Mouse (Mus musculus): ENCODE data around the gene Glis3. TPM values are rescaled to one million over a fixed set of nuclear protein-coding genes. Genes with fewer than 3 reads are reported as not detected.

The Glis3 gene
- total RNA-seq, 1 experiment from 2014 or later = 13.5 TPM

- no peak for DNase-seq
These were observed 24.7 kb downstream of the Glis3 start for GRCm38 (mm10) chr19:28655166-28655565.

DNA sequence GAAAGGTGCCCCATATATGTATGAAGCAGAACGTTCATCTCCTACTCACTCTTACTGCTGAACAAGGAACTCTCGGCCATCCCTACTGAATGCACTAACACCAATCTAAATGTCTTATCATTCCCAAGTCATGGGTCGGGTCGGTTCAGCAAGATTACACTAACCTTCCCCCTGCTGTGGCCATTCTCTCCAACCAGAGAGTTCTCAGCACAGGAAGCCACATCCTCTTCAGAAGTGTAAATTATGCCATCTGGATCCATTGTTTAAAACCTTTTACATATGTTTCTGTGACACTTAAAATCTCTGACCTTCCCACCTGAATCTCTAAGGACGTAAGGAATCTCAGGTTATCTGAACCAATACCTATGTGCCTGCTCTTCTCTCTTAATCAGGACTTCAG lies 29.0 kb downstream of the Glis3 start:
- no peak for DNase-seq

DNA sequence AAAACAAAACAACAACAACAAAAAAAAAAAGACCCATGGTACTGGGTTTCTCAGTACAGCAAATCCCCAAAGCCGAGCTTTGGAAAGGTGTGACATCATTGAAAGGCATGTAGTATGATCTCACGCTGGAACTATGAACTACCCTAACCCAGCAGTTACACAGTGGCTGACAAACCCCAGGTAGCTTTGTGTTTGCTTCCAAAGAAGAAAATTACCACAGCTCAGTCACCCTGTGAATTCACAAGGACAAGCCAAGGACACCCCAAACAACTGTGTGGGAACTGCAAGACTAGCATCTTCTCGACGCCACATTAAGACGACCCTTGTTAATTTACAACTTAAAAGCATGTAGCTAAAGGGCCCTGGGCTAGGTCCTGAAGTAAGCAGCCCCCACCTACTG lies 30.4 kb downstream of the Glis3 start:
- no peak for DNase-seq

- DNase-seq = no peak
These were observed 31.0 kb downstream of the Glis3 start for GRCm38 (mm10) chr19:28648881-28649280.

GRCm38 (mm10) chr19:28647424-28647823 lies 32.5 kb downstream of the Glis3 start:
- DNase-seq = no peak

DNA sequence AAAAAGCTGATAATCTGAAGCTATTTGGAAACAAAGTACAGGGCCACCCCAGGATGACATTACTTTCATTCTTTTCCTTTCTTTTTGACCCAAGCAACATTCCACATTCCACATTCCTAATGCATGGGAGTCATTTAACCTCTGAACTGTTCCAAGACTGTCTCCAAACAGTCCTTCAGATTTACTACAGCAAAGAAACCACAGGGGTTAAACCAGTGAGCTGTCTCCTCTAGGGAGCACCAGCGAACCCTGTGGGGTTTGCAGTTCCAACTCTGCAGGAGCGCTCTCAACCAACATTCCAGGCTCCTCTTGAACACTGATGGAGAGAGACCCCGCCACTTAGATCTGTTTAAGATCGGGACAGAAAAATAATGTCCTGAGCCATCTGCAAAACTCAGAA lies 33.6 kb downstream of the Glis3 start:
- DNase-seq = no peak

DNA sequence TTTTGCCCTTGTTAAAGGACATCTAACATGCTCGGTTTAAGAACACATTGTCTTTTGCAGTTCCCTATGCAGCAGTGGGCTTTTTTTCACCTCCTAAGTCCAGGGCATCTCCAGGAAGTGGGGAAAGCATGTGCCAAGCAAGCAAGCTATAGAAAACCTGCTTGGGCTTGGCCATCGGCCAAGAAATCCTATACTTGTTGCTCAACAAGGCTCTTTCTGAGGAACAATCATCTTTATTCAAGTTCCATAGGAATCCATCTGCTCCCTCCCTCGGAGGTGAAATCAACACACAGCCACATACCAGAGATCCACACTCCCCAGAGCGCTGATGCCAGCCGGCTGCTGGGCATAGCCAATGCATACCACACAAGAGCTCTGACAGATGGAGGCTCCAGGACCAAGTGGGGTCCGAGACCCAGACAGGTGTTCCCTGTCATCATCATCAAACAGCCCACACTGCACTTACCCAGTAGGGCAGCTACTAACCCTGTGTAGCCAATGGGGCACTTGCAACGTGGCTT lies 39.0 kb downstream of the Glis3 start:
- DNase-seq = no peak

DNA sequence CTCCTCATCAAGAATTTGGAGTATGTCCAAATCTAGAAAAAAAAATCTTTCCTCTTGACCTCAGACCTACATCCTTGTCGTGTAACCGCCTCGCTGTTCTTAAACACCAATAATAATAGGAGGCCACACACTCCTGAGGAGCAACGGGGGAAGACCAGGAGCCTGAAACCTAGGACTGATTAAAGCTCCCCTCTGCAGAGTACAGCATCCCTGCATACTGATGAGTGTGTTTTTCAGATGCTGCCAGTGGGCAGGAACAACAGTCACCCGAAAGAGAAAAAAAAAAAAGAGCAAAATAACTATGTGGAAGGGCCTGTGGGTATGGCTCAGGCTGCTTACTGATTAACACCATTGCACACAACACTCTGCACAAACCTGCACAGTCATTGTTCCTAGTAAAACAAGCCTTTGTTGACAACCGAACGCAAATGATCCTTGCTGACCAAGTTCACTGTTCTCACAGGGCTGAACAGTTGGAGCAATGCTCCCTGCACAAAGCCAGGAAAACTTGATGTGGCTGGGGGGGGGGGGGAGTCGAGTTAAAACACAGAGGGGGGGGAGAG lies 43.8 kb downstream of the Glis3 start:
- no peak for DNase-seq

GRCm38 (mm10) chr19:28634986-28635385 lies 44.9 kb downstream of the Glis3 start:
- no peak for DNase-seq

- no peak for DNase-seq
These were observed 51.5 kb downstream of the Glis3 start for GRCm38 (mm10) chr19:28628416-28628815.

DNA sequence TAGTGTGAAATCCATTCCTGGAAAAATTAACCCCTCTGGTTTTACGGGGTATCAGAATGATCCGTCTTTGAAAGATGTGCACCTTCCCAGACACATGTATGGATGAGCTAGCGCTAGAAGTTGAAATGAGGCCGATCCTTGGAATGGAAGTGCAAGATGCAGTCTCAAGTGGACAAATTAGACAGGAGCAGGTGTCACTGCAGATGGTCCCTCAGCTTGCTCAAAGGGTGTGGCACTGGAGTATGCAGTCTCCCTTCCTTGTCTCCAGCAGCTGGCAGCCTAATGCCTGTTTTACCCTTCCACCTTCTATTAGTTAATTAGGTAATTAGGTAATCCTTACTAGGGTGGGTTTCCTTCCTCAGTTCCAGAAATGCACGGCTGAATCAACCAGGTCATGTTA lies 53.7 kb downstream of the Glis3 start:
- no peak for DNase-seq

DNA sequence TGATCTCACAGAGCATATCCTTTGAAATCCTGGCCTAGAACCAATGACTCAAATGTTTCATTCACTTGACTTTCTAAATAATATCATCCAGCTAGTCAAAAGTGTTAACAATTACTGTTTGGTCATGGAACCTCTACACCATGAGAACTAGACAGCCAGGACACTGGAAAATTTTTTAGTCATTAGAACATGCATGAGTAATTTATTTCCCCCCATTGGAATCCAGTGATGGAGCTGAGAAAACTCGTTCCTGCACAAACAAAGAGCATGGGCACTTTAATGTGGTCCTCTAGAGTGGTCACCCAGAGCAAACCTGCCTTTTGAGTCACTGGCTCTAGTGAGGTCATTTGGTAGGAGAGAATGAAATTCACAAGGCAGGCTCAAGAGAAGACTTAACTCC lies 55.3 kb downstream of the Glis3 start:
- DNase-seq = no peak

DNA sequence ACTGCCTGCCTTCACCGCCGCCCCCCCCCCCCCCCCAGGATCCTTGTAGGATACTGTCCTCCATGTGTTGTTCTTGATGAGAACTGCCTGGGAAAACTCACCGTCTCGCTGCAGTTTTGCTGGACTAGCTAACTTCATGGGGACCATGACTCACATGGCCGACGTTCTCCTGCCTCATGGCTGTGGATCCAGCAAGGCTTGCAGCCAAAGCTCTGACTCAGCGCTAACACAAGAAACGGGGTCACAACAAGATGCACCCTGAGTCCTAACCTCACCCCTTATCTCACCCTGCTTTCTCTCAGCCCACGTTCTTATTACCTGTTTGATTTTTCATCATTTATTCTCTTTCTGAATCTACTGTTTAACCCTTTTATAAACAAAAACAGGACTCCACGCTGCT lies 56.2 kb downstream of the Glis3 start:
- DNase-seq = peak; percentile 77

DNA sequence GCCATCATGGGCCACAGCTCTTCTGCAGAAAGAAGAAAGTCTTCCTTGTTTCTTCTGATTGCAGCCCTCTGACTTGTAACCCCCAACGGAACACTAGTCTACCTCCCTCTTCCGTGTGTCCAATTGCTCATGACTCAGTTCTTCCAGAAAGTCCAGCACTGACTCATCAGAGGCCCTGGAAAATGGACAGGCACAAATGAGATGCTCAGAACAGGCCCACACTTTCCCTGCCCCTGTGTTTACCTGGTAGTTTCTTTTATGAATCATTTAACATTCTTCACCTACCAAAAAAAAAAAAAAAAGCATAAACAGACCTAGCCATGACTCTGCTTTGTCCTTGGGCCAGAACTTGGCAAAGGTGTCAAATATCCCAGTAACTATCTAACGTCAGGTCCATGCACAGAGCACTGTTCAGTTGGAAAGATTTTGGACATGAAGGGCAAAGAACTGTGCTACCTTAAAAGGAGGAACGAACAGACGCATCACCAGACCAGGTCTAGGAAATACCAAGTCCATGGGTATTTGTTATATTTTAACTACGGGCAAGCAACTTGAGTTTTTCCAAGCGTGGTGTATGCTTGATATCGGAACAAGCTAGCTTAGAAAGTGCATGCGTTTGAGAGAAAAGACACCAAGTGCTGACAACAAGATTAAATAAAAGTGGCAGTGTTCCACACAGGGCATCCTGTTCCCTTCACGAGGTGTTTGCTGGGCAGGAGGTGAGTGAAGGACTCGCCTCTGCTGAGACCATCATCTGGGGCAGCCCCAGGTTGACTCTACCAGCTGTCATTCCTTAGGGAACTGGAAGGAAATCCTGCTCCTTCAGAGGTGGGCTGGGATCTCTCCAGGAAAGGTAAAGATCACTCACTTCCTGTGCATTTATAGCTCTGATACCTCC lies 58.0 kb downstream of the Glis3 start:
- DNase-seq = no peak

DNA sequence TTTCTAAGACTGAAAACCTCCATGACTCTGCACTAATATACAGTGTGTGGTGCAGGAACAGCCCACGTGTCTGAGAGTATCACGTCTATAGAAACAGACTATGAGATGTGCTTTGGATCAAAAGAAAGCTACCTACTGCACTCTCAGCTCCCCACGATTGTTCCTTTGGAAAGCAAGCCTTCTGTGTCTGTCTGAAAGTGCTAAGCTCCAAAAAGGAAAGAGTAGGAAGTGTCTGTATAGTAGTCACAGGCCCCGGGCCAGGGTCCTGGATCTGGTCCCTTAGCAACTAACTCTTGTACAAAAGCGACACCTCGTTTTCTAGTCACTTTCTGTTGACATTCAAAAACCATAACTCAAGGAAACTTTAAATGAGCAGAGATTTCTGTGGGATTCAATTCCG lies 62.1 kb downstream of the Glis3 start:
- no peak for DNase-seq

DNA sequence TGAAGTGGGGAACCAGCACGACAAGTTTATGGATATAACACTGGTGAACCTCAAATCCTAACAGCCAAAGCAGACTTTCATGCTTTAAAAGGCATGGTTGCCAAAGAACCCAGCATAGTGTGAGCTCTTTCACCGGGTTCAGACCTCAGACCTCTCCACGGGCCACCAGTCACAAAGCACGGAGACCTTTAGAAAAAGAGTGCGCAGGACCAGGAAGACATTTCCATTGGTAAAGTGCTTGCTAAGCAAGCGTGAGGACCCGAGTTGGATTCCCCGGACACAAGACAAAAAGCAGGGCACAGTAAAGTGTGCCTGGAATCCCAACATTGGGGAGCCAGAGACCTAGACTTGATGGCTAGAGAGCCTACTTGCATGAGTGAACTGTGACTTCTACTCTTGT lies 62.7 kb downstream of the Glis3 start:
- no peak for DNase-seq

GRCm38 (mm10) chr19:28616487-28616886 lies 63.4 kb downstream of the Glis3 start:
- no peak for DNase-seq

GRCm38 (mm10) chr19:28612249-28612648 lies 67.6 kb downstream of the Glis3 start:
- no peak for DNase-seq

- no peak for DNase-seq
These were observed 71.1 kb downstream of the Glis3 start for GRCm38 (mm10) chr19:28608747-28609146.

GRCm38 (mm10) chr19:28608277-28608676 lies 71.6 kb downstream of the Glis3 start:
- DNase-seq = no peak

DNA sequence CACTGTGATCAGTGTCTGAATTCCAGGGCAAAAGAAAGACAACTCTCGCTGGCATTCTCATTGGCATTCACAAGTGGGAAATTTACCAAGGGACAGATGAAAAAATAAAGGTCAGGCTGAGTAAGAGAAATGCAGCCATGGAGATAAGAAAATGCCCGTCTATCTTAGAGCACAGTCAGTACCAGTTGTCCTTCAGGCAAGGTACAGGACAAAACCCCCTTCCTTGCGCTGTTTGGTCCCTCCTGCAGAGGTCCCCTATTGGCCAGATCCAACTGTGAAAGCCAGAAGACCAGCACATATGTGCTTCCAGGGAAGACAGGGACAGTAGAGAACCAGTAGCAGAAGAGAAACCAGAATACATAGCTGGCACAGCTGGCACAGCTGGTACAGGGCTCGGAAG lies 79.0 kb downstream of the Glis3 start:
- DNase-seq = no peak

DNA sequence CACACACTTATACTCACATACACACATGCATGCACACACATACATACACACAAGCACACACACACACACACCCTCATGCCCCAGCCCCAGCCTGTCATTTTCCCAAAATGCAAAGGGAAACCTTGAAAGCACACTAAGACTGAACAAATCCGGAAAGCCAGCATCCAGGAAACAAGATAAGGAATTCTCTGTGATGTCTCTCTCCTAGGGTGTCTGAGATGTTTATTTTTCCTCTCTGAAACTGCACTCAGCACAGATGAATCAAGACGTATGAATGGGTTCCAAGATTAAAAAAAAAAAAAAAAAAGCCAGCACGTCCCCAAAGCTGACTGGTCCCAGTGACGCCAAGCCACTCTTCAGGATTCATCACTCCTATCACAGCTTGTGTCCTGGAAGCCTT lies 85.7 kb downstream of the Glis3 start:
- no peak for DNase-seq

DNA sequence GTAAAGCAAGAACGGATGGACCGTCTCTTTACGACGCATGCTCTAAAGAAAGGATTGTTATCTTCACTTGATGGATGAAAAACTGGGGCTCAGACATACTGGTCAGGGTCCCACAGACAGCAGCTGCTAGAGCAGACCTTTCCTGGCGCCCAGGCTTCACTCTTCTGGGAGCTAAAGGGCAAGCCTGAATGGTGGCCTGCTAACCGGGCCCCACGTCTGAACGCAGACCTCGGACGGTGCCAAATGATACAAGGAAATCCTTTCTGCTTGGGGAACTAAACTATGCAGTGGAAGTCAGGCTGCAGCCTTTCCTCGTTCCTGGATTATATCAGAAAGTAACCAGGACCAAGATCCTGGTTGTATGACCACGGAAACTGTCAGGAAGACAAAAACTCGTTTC lies 86.9 kb downstream of the Glis3 start:
- no peak for DNase-seq
